Mouse (Mus musculus) heart, adult 2 months (tissue): Measurements from ENCODE around the gene Fam43b. TPM values are rescaled to one million over a fixed set of nuclear protein-coding genes. Genes with fewer than 3 reads are reported as not detected.

Source experiments
- DNase-seq, 2 experiments: peaks; one replicate each; pipeline ENCODE4 v3.0.0; 2021
- H3K27ac ChIP-seq: fragments of 200-600 bp; 2 replicates; pipeline ENCODE4 v1.8.1; 2022
- H3K27me3 ChIP-seq: fragments of 200-500 bp; 2 replicates; pipeline ENCODE4 v1.6.1; 2012; ENCODE audit warnings: mild to moderate bottlenecking, low read length, inconsistent platforms, mixed read lengths; ENCODE audit not compliant: control insufficient read depth, insufficient read depth
- H3K36me3 ChIP-seq: fragments of 200-500 bp; 2 replicates; pipeline ENCODE4 v1.6.1; 2012; ENCODE audit warnings: low read length, inconsistent platforms; ENCODE audit not compliant: control insufficient read depth, insufficient read depth
- H3K4me1 ChIP-seq: fragments of 200-500 bp; 2 replicates; pipeline ENCODE4 v1.6.1; 2011; ENCODE audit warnings: low read length; ENCODE audit not compliant: control insufficient read depth, insufficient read depth
- H3K4me3 ChIP-seq: fragments of 200-600 bp; 2 replicates; pipeline ENCODE4 v1.8.1; 2022
- H3K79me2 ChIP-seq: fragments of 200-500 bp; replicated peaks from 2 replicates; pipeline ENCODE4 v1.6.1; 2012; ENCODE audit warnings: mild to moderate bottlenecking, inconsistent platforms, low read length, moderate library complexity, mixed read lengths; ENCODE audit not compliant: control insufficient read depth, insufficient read depth
- H3K9ac ChIP-seq: fragments of 200-500 bp; 2 replicates; pipeline ENCODE4 v1.6.1; 2012; ENCODE audit warnings: low read depth, mild to moderate bottlenecking, control low read depth, inconsistent platforms, low read length, mixed read lengths
- CTCF ChIP-seq: fragments of 200-600 bp; IDR thresholded peaks from 2 replicates; pipeline ENCODE4 v1.8.1; 2022; ENCODE audit warnings: antibody characterized with exemption, mild to moderate bottlenecking, moderate library complexity
- EP300 ChIP-seq: fragments of 200-500 bp; IDR thresholded peaks from 2 replicates; pipeline ENCODE4 v1.6.1; 2011; ENCODE audit warnings: low read depth, low read length, control low read depth; ENCODE audit not compliant: insufficient read depth
- POLR2A ChIP-seq: fragments of 200-500 bp; IDR thresholded peaks from 2 replicates; pipeline ENCODE4 v1.6.1; 2011; ENCODE audit warnings: mild to moderate bottlenecking, low read depth, low read length, control low read depth; ENCODE audit not compliant: insufficient read depth
- WGBS: fragments of 180-500 bp; shearing (Covaris S2); methylation state at CpG from one replicate; pipeline ENCODE4 v1.1.7; 2018; 5-methylcytosine and 5-hydroxymethylcytosine counted together
- intact Hi-C: fragments of 180-260 bp; cut with DNase I; formaldehyde crosslinking; loops from one replicate; pipeline ENCODE4 v1.15.1; 2025
- long read RNA-seq: library from polyadenylated mRNA; stranded (forward); transcript quantifications from one replicate; pipeline ENCODE4 v2.0.0, GENCODE M21; 2021
- polyA plus RNA-seq: library from polyadenylated mRNA; depleted of rRNA; stranded (reverse); fragments of >200 nt; gene quantifications from 2 replicates; pipeline ENCODE4 v1.2.3, GENCODE M21; 2012; rRNA removed
- total RNA-seq, 2 experiments: library from RNA; stranded (reverse); gene quantifications; 2 replicates each; pipeline ENCODE4 v1.2.3; 2021

The Fam43b gene
- not detected for total RNA-seq
- not detected in 2 replicates for polyA plus RNA-seq
- long read RNA-seq = 0 reads

- WGBS = under 1% methylated on average over 46 of the region's 46 CpGs
- DNase-seq = peak; percentile 13 to 36
- H3K9ac ChIP-seq = peak within 1 kb of the TSS; percentile 37
- peaks cover 19% of the 10 kb centered on the region for H3K27me3 ChIP-seq
- H3K4me1 ChIP-seq = no peaks in the 10 kb centered on the region
- no peaks in the 10 kb centered on the region for H3K79me2 ChIP-seq
- H3K36me3 ChIP-seq = no peaks in the 10 kb centered on the region
- intact Hi-C loops = no loop called here
- peak within 1 kb of the TSS; percentile 3 for H3K4me3 ChIP-seq
- H3K27ac ChIP-seq = no peak within 1 kb of the TSS
- TF ChIP-seq POLR2A (no peak), CTCF (no peak), EP300 (no peak)
Measured at GRCm38 (mm10) chr4:138395971-138396645, at the start of gene Fam43b. Gene Fam43b, minus strand, starts transcription at chr4:138396528.

GRCm38 (mm10) chr4:138444941-138445340 is 48.6 kb upstream of the Fam43b start:
- intact Hi-C loops = no loop called here
- Histone ChIP-seq H3K9ac (no peak overlapping the region), H3K36me3 (no peaks in the 10 kb centered on the region), H3K4me1 (no peaks in the 10 kb centered on the region), H3K27ac (no peak overlapping the region), H3K27me3 (no peaks in the 10 kb centered on the region), H3K79me2 (no peaks in the 10 kb centered on the region), H3K4me3 (no peak overlapping the region)
- TF ChIP-seq CTCF (no peak), EP300 (no peak), POLR2A (no peak)
- 26% methylated on average over 5 of the region's 5 CpGs for WGBS
- DNase-seq = no peak

GRCm38 (mm10) chr4:138440062-138440461 is 43.7 kb upstream of the Fam43b start:
- H3K9ac ChIP-seq = no peak overlapping the region
- intact Hi-C loops = no loop called here
- 26% methylated on average over 3 of the region's 3 CpGs for WGBS
- DNase-seq = no peak
- no peak overlapping the region for H3K4me3 ChIP-seq
- peaks cover 2% of the 10 kb centered on the region; the same call in 1 of the 2 replicates for H3K4me1 ChIP-seq
- no peaks in the 10 kb centered on the region; the same call in 1 of the 2 replicates for H3K79me2 ChIP-seq
- H3K27me3 ChIP-seq = no peaks in the 10 kb centered on the region
- no peaks in the 10 kb centered on the region for H3K36me3 ChIP-seq
- no peak overlapping the region for H3K27ac ChIP-seq
- TF ChIP-seq CTCF (no peak), POLR2A (no peak)

GRCm38 (mm10) chr4:138434347-138435316 is 38.3 kb upstream of the Fam43b start, which contains the start of gene Mul1:
Gene Mul1, plus strand, starts transcription at chr4:138434671.
- Histone ChIP-seq H3K27ac (peak within 1 kb of the TSS; percentile 85), H3K27me3 (no peaks in the 10 kb centered on the region), H3K9ac (peak within 1 kb of the TSS; percentile 97), H3K79me2 (peaks cover 4% of the 10 kb centered on the region), H3K4me1 (peaks cover 3% of the 10 kb centered on the region; the same call in 1 of the 2 replicates), H3K36me3 (no peaks in the 10 kb centered on the region), H3K4me3 (peak within 1 kb of the TSS; percentile 78)
- TF ChIP-seq POLR2A (peak; percentile 89), EP300 (peak; percentile 39; the same call in 1 of the 2 replicates), CTCF (peak; percentile 43)
- WGBS = under 1% methylated on average over 64 of the region's 64 CpGs
- DNase-seq = peak; percentile 94 to 97
- intact Hi-C loops = no loop called here

- no peak for DNase-seq
- TF ChIP-seq POLR2A = no peak
- H3K27me3 ChIP-seq = no peaks in the 10 kb centered on the region
- intact Hi-C loops = no loop called here
- peaks cover 3% of the 10 kb centered on the region; the same call in 1 of the 2 replicates for H3K4me1 ChIP-seq
- no peak overlapping the region for H3K9ac ChIP-seq
- peaks cover 4% of the 10 kb centered on the region for H3K79me2 ChIP-seq
- H3K4me3 ChIP-seq = no peak overlapping the region
- no peaks in the 10 kb centered on the region for H3K36me3 ChIP-seq
- 35% methylated on average over 8 of the region's 8 CpGs for WGBS
- no peak overlapping the region for H3K27ac ChIP-seq
Measured at GRCm38 (mm10) chr4:138431340-138431739, 35.0 kb upstream of the Fam43b start.
